Mouse (Mus musculus): ENCODE measurements around the gene Rps27.

DNA sequence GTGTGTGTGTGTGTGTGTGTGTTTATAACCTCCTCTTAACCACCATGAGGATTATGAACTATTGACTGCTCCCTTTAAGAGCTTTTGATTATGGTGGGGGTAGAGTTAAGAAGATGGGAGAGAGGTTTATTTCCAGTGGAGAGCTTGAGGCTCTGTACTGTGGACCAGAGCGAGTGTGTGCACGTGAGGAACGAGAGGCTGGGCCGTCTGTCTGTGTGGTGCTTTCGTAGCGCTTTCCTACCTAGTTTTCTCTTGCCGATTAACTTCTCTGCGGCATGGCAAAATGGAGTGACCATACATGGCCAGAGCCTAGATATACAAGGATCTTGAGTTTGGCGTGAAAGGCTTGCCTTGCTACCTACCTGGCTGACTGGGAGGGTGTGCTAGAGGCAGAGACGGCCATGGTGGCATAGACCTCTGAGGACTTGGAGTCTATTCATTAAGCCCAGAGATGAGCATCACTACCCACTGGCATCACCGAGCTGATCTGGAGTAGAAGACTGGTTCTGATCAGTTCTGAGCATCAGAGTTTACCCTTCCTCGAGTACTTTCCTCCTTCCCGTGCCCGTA is 42.4 kb upstream of the Rps27 start:
- TF ChIP-seq CTCF (IDR thresholded peaks at IDR 0.05; ENCODE audit: low read depth, low read length) = no peak
- TF ChIP-seq POLR2A (IDR thresholded peaks at IDR 0.05; ENCODE audit: insufficient read depth, low read length) = no peak
